Mouse (Mus musculus) urinary bladder, postnatal 10 days (tissue): Measurements from ENCODE around the gene Fam189a1.

ENCODE experiments used
- DNase-seq: peaks from one replicate; pipeline ENCODE4 v3.0.0; 2022; ENCODE audit warnings: low spot score

Gene Fam189a1

GRCm38 (mm10) chr7:65156514-65156911 is at the start of gene Fam189a1:
Gene Fam189a1, minus strand, starts transcription at chr7:65156570.
- DNase-seq, result no peak

GRCm38 (mm10) chr7:65206021-65206420 is 49.7 kb upstream of the Fam189a1 start:
- no peak for DNase-seq

GRCm38 (mm10) chr7:65202719-65203118 is 46.3 kb upstream of the Fam189a1 start:
- DNase-seq, result no peak

- DNase-seq, result no peak
These were observed 24.3 kb upstream of the Fam189a1 start for GRCm38 (mm10) chr7:65180694-65181093.

- no peak for DNase-seq
These were observed 14.4 kb upstream of the Fam189a1 start for GRCm38 (mm10) chr7:65170762-65171161.

GRCm38 (mm10) chr7:65157031-65158025 is 958 bp upstream of the Fam189a1 start:
- no peak for DNase-seq

GRCm38 (mm10) chr7:65155628-65156513 is 499 bp downstream of the Fam189a1 start:
- DNase-seq, result no peak

- DNase-seq, result no peak
These were observed 1.8 kb downstream of the Fam189a1 start for GRCm38 (mm10) chr7:65154576-65154975.

GRCm38 (mm10) chr7:65153846-65154245 is 2.5 kb downstream of the Fam189a1 start:
- no peak for DNase-seq

GRCm38 (mm10) chr7:65151526-65151925 is 4.8 kb downstream of the Fam189a1 start:
- DNase-seq, result no peak

GRCm38 (mm10) chr7:65149040-65149439 is 7.3 kb downstream of the Fam189a1 start:
- no peak for DNase-seq

GRCm38 (mm10) chr7:65144881-65145280 is 11.5 kb downstream of the Fam189a1 start:
- no peak for DNase-seq

GRCm38 (mm10) chr7:65141907-65142698 is 14.3 kb downstream of the Fam189a1 start:
- DNase-seq, result no peak

- no peak for DNase-seq
These were observed 15.5 kb downstream of the Fam189a1 start for GRCm38 (mm10) chr7:65140832-65141231.

- DNase-seq, result no peak
These were observed 16.3 kb downstream of the Fam189a1 start for GRCm38 (mm10) chr7:65140099-65140498.

GRCm38 (mm10) chr7:65123766-65124165 is 32.6 kb downstream of the Fam189a1 start:
- DNase-seq, result no peak

- no peak for DNase-seq
These were observed 39.5 kb downstream of the Fam189a1 start for GRCm38 (mm10) chr7:65116903-65117302.

- DNase-seq, result no peak
These were observed 41.0 kb downstream of the Fam189a1 start for GRCm38 (mm10) chr7:65115366-65115765.

GRCm38 (mm10) chr7:65111664-65112063 is 44.7 kb downstream of the Fam189a1 start:
- DNase-seq, result no peak

- DNase-seq, result no peak
These were observed 50.8 kb downstream of the Fam189a1 start for GRCm38 (mm10) chr7:65105566-65105965.

GRCm38 (mm10) chr7:65105097-65105467 is 51.3 kb downstream of the Fam189a1 start:
- DNase-seq, result no peak
